Mouse (Mus musculus): ENCODE data around the gene Zfp36l1.

Zfp36l1 gene

DNA sequence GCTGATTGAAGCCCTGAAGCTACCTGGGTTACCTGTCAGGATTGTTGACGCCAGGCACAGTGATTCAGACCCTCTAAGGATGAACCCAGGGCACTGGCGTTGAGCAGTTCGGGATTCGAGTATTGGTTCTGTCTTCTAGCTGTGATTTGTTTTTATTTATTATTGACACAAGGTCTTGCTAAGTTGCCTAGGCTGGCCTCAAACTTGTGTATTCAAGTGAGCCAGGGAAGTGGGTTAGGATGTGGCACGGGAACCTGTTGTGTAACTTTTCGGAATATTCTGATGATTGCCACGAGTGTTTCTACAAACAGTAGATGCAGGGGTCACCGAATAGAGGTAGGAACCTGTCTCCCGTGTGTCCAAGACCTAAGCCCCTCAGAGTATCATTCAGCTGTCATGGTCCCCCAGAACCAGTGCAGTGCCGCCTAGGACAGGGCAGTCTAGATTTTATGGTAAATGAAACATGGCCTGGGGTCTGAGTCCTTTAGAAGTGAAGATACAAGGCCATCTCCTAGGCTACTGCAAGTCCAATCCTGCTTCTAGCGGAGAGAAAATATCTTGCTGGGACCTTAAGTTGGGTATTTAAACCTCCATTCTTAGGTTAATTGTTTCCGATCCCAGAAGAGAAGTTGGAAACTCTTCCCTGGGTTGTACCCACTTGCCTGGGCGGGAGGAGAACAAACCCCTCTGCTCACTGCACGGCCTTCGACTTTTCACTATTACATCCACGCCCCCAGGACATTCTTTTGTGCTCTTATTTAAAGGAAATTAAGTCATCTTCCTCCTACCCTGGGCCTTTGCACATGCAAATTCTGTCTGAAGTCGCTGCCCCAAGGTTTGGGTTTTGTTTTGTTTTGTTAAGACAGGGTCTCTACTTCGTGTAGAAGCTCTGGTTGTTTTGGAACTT lies 3.6 kb upstream of the Zfp36l1 start:
- POLR2A ChIA-PET = interaction anchor here (0.5 to 4.1 kb wide), 42 partner anchors 7 to 842 kb away, joined by 3 to 26 read pairs (median 4); no protein-coding TSS in a partner anchor
- CTCF ChIA-PET = interaction anchor here in 3 of 4 experiments (0.6 to 1.7 kb wide), 6 partner anchors 12 to 497 kb away, joined by 3 to 6 read pairs (median 4); no protein-coding TSS in a partner anchor

DNA sequence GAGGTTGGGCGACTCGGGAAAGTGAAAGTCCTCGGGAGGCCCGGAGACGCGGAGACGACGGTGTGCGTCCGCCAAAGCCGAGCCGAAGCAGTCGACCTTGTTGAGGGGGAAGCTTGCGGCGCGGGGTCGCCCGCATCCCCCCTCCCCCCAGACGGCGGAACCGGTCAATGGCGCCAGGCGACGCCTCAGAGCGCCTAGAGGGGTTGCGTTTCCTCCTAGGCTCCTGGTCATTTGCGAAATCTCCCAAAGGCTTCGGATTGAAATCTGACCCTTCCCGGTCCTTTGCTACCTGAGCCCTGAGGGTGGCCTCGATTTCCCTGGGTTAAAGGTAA lies 3.0 kb upstream of the Zfp36l1 start:
- CTCF ChIA-PET = interaction anchor here in 3 of 4 experiments (0.6 to 1.7 kb wide), 5 partner anchors 17 to 498 kb away, joined by 3 to 4 read pairs (median 3); no protein-coding TSS in a partner anchor
- POLR2A ChIA-PET = interaction anchor here in 3 of 4 experiments (0.6 to 3.0 kb wide), 29 partner anchors 9 to 841 kb away, joined by 3 to 26 read pairs (median 4); partner anchors contain the start of gene Actn1 (in 1 of the 3)

DNA sequence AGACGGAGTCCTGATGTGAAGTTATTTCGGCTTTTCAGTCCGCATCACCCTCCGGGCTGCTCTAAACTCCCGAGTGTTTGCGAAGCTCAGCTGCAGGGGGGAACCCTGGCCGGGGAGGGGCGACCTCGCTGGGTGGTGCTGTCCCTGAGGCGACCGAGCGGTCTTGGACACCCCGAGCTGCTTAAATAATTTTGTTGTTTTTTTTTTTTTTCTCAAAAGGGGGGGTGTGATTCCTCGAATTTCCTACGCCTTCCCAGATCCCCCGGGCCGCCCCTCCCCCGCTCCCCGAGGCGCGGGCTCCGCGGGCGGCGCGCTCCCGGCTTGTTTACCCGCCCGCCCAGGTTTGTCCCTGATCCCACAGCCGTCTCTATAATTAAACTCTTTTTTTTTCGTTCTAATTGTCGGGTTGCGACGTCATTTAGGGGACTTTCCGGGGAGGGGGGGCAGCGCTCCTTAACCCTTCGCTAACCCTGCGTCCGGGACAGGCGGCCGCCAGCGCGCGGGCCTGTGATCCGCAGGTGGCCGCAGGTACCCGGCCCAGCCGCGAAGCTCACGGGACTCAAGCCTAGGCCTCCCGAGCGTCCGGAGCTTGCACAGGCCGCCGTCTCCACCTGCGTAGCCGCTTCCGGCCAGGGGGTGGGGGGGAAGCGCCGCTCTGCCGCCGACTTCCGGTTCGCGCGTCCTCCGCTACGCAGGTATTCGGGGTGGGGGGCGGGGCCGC lies 2.5 kb upstream of the Zfp36l1 start:
- CTCF ChIA-PET = interaction anchor here (0.5 to 1.7 kb wide), 10 partner anchors 10 to 499 kb away, joined by 3 to 4 read pairs (median 3); no protein-coding TSS in a partner anchor
- POLR2A ChIA-PET = interaction anchor here (0.5 to 3.0 kb wide), 33 partner anchors 9 to 869 kb away, joined by 3 to 26 read pairs (median 4); partner anchors contain the start of gene Actn1 (in 1 of the 4)

DNA sequence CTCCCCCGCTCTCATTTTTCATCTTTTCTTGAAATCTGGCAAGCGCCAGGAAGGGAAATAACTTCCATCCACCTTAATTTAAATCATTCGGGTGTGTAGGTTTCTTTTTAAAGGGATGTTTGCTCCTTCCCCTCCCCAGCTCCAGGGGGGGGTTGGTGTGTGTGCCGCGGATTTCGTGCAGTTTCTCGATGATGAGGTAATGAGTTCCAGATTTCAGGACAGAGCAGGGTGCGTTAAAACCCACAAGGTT lies 2.0 kb upstream of the Zfp36l1 start:
- CTCF ChIA-PET = interaction anchor here in 2 of 4 experiments (0.5 to 0.7 kb wide), 4 partner anchors 10 to 289 kb away, joined by 3 to 4 read pairs (median 4); no protein-coding TSS in a partner anchor
- POLR2A ChIA-PET = interaction anchor here in 3 of 4 experiments (0.6 to 3.0 kb wide), 14 partner anchors 13 to 868 kb away, joined by 3 to 25 read pairs (median 4); partner anchors contain the start of gene Actn1 (in 1 of the 3)

DNA sequence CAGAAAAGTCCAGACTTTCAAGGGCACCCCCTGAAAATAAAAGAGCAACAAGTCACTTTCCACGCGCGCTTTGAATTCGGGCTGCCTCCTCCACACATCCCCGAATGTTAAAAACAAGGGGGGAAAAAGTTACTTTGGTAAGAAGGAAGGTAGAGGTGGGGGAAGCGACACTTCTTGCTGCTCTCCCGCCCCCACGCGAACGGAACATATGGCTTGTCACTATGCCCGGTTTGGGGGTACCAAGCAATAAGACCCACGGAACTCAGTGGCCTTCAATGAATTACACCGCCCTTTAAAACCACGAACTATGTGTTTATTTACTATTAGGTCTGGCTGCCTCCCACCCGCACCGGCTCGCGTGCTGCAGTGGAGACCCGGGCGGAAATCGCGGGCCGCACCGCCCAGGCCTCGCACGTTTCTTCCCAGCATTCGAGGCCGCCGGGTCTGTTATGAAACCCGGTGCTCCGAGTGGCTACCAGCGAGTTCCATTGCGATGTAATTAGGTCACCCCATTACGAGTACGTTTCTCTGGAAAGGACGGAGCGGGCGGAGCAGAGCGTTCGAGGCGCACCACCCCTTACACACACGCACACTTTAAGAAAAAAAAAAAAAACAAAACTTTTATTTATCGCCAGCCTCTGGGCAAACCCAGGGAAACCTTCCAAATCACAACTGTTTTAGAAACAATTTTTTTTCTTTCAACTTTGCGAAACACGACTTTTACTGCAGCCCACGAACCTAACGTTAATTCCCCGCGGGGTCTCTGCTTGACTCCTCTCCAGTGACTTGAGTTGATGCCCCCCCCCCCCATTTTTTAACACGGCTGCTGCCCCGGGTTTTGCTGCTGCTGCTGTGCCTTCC lies 1.4 kb upstream of the Zfp36l1 start:
- POLR2A ChIA-PET = interaction anchor here (0.6 to 7.1 kb wide), 48 partner anchors 8 to 983 kb away, joined by 3 to 108 read pairs (median 6); partner anchors contain the start of genes Actn1 (in 1 of the 4), Erh (in 1 of the 4), Rad51b (in 1 of the 4) and Slc39a9 (in 1 of the 4)
- CTCF ChIA-PET = interaction anchor here in 3 of 4 experiments (0.5 to 0.7 kb wide), 5 partner anchors 9 to 392 kb away, joined by 3 to 14 read pairs (median 4); no protein-coding TSS in a partner anchor

DNA sequence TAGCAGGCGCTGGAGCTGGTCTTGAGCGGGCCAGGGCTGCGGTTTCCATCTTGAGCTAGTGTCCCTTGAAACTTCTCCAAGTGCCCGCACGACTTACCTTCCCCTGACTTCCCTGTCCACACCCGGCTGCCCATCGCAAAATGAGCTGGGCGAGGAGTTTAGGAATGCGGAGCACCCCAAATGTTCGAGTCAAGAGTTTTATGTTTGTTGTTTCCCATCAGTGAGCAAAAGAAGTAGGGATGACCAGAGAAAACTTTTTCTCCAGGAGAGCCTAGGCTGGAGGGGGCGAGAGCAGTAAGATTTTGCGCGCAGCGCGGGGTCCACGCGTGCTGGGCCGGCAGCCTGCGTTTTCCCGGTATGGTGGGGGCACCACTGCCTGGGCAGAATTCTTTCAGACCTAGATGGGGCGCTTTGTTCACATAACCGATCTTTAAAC lies 791 bp upstream of the Zfp36l1 start:
- POLR2A ChIA-PET = interaction anchor here (0.6 to 7.1 kb wide), 76 partner anchors 8 to 1202 kb away, joined by 3 to 108 read pairs (median 5); partner anchors contain the start of genes Actn1 (in 1 of the 4), Dcaf5 (in 1 of the 4), Erh (in 1 of the 4) and Galnt16 (in 1 of the 4)
- CTCF ChIA-PET = interaction anchor here in 2 of 4 experiments (0.6 to 0.7 kb wide), 3 partner anchors 391 to 521 kb away, joined by 4 to 14 read pairs (median 4); no protein-coding TSS in a partner anchor

DNA sequence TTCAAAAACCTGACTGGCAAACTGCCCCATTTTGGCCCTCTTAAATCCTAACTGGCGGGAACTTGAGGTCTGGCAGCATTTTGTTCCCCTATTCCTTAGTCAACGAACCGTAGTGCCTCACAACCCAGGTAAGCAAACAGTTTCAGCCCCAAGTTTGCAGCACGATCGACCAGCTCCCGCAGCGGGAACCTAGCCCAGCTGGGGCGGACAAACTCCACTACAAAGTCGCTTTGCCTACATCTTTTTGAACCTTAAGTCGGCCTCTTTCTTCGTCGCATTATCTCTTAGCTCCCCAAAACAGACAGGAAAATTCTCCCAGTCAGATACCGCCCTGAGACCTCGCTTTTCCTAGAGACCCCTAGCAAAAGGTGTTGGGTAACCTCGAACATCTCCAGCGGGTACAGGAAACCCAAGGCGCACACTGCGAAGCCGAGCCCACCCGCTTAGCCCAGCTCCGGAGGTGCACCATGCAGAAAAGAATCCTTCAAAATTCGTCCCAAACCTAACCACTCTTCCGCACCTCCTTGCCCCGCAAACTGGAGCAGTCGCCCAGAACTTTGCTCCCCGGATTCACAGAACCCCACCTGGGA lies 647 bp downstream of the Zfp36l1 start:
- ChIA-PET POLR2A (interaction anchor here in 3 of 4 experiments (0.5 to 7.1 kb wide), 93 partner anchors 9 to 1200 kb away, joined by 3 to 108 read pairs (median 5); partner anchors contain the start of genes Zfyve26 (in 2 of the 3), Actn1 (in 1 of the 3), Dcaf5 (in 1 of the 3) and Rad51b (in 1 of the 3)), CTCF (interaction anchor here in 2 of 4 experiments (0.7 to 1.2 kb wide), 4 partner anchors 14 to 28 kb away, joined by 3 to 4 read pairs (median 3); no protein-coding TSS in a partner anchor)

DNA sequence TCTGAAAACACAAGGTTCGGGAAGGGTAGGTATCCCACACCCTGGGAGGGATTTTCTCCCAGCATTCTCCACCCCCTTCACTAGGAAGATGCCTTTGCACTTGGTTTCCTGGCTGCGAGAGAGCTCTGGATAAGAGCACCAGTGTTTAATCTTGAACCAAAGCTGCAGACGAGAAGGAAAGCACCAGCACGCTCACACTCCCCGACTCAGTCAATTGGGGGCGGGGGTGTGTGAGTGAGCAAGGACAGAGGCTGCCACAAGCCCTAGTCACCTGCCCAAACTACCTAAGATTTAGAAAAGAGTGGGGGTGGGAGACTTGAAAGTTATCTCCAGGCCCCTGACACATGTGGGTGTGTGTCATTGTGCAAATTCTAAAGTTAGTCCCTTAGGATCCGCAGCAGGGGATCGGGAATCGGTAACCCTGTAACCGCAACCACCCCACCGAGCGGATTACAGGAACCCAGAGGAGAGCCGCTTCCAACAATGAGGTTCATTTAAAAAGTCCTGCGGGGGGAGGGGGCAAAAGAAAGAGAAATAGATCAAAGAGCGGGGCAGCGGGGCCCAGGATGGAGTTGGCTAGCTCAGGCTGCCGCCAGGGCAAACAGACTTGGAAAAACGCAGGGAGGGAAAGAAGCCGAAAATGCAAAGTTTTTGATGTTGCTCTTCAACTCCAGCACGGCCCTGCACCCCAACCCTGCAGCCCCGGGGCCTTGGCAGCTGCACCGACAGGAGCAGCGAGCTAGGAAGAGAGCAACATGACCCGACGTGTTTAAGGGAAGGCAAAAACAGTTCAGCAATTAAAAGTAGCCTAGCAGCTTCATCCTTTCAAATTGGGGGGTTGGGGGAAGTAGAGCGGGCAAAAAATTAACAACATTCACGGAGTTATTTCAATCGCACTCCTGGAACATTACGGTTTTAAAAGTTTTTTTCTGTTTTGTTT lies 1.4 kb downstream of the Zfp36l1 start:
- ChIA-PET POLR2A (interaction anchor here in 3 of 4 experiments (0.5 to 7.1 kb wide), 65 partner anchors 9 to 1200 kb away, joined by 3 to 108 read pairs (median 6); partner anchors contain the start of gene Zfyve26 (in 1 of the 3)), CTCF (interaction anchor here in 3 of 4 experiments (0.7 to 1.2 kb wide), 4 partner anchors 21 to 1007 kb away, joined by 3 read pairs; no protein-coding TSS in a partner anchor)

DNA sequence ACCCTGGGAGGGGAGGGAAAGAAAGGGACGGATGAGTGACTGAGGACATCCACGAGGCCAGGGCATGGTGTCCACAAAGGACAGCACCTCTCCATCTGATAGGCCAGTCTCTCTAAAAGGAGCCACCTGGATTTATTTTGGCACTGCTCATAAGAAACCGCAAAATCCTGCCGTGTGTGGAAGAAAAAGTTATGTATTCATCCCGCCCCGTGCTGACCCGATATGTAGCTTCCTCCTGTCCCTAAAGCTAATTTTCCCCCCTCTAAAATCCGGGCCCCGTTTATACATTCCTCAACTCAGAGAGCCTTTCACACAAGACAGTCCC lies 2.3 kb downstream of the Zfp36l1 start:
- POLR2A ChIA-PET = interaction anchor here in 3 of 4 experiments (0.5 to 7.1 kb wide), 31 partner anchors 8 to 561 kb away, joined by 3 to 108 read pairs (median 7); no protein-coding TSS in a partner anchor
- CTCF ChIA-PET = interaction anchor here in 3 of 4 experiments (0.6 to 2.3 kb wide), 3 partner anchors 18 to 36 kb away, joined by 3 to 6 read pairs (median 4); no protein-coding TSS in a partner anchor

DNA sequence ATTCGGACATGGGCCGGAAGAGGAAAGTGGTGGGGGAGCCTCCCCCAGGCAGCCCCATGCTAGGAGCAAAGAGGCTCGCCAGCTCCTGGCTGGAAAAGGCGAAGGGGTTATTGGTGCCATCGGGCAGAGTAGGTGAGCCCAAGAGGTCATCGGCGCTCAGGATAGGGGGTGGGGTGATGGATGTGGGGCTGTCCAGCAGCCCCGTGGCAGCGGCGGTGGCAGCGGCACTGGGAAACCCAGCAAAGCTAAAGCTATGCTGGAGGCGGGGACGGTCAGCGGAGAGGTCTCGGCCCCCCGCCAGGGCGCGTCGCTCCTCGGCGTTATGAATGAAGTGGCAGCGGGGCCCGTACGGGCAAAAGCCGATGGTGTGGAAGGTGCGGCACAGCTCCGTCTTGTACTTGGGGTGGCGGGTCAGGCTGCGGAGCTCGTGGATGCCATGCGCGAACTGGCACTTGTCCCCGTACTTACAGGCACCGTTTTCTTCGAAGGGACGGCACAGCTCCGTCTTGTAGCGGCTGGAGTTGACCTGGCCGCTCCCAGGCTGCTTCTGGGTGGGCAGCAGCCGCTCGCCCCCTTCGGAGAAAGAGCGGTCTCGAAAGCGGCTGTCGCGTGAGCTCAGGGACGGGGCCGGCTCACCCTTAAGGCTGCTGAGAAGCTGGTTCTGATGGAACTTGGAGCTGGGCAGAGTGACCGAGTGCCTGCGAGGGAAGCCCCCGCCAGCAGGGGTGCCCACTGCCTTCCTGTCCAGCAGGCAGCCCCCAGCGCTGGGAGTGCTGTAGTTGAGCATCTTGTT lies 2.9 kb downstream of the Zfp36l1 start:
- CTCF ChIA-PET = interaction anchor here (0.6 to 2.3 kb wide), 14 partner anchors 18 to 164 kb away, joined by 3 to 14 read pairs (median 4); no protein-coding TSS in a partner anchor

DNA sequence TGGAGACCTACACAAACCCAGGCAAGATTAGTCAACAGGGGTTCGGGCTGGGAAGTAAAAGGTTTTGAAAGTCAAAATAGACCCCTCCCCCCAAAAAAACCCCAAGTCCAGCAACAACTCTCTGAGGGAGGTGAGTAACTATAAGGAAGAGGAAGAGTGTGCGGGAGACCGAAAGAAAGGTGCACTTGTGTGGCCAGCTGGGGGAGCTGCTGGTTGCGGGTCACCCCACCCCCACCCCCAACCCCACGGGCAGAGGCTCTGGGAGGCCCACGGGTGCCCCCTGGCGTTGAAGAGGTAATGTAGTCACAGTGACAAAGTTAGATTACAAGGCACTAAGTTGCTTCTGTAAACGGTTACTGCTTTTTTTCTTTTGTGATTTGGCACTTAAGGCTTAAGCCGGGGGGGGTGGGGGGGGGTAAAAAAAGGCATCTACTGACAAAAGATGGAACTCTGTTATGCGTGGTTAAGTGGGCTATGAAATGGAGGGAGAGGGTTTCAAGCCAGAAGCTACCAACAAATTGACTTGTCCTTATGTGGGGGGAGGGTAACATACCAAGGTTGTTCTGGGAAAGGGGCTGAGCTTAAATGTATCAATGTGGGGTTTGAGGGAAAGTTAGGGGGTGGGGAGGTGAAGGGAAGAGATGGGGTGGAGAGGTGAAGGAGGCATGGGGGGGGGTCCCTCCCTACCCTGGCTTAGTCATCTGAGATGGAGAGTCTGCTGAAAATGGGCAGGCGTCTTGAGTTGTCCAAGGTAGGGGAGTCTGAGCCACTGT lies 3.7 kb downstream of the Zfp36l1 start:
- ChIA-PET CTCF (interaction anchor here (0.6 to 2.3 kb wide), 25 partner anchors 18 to 750 kb away, joined by 3 to 14 read pairs (median 3); no protein-coding TSS in a partner anchor), POLR2A (interaction anchor here in 3 of 4 experiments (0.6 to 7.1 kb wide), 46 partner anchors 8 to 1073 kb away, joined by 3 to 108 read pairs (median 4); partner anchors contain the start of gene Dcaf5 (in 1 of the 3))

More for the DNA sequence above, 2.9 kb downstream of the Zfp36l1 start:
- POLR2A ChIA-PET = interaction anchor here in 3 of 4 experiments (0.6 to 7.1 kb wide), 39 partner anchors 7 to 751 kb away, joined by 3 to 108 read pairs (median 5); partner anchors contain the start of gene Dcaf5 (in 1 of the 3)

DNA sequence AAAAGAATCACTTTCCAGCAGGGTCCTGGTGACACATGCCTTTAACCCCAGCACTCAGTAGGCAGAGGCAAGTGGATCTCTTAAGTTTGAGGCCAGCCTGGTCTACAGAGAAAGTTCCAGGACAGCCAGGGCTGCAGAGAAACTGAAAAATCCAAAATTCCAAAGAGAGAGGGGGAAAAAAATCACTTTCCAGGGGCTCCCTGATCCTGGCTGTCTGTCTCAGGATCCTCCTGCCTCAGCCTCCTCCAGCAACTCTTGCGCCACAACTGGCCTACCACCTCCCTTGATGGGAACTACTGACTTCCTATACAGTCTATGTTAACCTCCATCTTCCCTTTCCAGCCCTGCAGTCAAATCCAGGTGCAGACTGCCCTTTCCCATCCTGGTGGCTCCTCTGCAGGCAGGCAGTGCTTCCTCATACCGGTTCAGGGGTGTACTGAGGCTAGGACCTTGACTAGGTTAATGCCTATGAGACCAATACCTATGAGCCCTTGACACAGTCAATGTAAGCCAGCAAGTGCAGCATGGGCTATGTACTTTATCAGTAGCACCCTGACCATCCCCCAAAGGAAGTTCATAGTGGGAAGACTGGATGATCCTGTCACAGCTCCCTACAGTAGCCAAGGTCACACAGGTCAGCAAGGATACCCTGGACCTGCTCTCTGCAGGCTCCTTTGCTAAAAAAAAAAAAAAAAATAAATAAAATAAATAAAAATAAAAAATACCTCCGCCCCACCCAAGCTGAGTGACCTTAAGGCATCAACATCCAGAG lies 5.7 kb downstream of the Zfp36l1 start:
- ChIA-PET CTCF (interaction anchor here in 1 of 4 experiments (0.6 kb wide), 1 partner anchor 196 kb away, joined by 3 read pairs; no protein-coding TSS in a partner anchor), POLR2A (interaction anchor here in 3 of 4 experiments (0.6 to 7.1 kb wide), 5 partner anchors 10 to 140 kb away, joined by 3 to 65 read pairs (median 5); no protein-coding TSS in a partner anchor)

Measured in embryonic stem cell, embryonic (primary cell).